ENCODE assay signal across 8 mouse cellular contexts in genomic region chr14:105474991-105475553, GRCm38 (mm10).
DNase-seq lines count a peak whose midpoint lies in the region; ATAC-seq and TF ChIP-seq lines count a peak whose summit lies in the region.
"Had no signal": no experiment of that assay in that cellular context is flagged by ENCODE, and none has a peak within 500 bp of the region (broad histone marks: within the 10 kb centered on the region; RNA-seq: fewer than 3 reads in every experiment).

No protein-coding gene starts in this region.

- H3K9me3 ChIP-seq in kidney, embryonic 14.5 days (ENCODE audit: control insufficient read depth, low read length): no peaks in the 10 kb centered on the region
- no peaks in the 10 kb centered on the region for H3K9me3 ChIP-seq in embryonic facial prominence, embryonic 14.5 days (ENCODE audit: control insufficient read depth, low read length)
- no peaks in the 10 kb centered on the region for H3K9me3 ChIP-seq in lung, postnatal 0 days (ENCODE audit: low read length)

- no peaks in the 10 kb centered on the region for H3K27me3 ChIP-seq in kidney, embryonic 14.5 days (ENCODE audit: control insufficient read depth, insufficient read depth, low read length)
- no peaks in the 10 kb centered on the region for H3K27me3 ChIP-seq in embryonic facial prominence, embryonic 14.5 days (replicated peaks; ENCODE audit: control insufficient read depth, insufficient read depth, low read length)
- H3K27me3 ChIP-seq in lung, postnatal 0 days (replicated peaks; ENCODE audit: insufficient read depth, low read length): no peaks in the 10 kb centered on the region

- no peak overlapping the region for H3K27ac ChIP-seq in kidney, embryonic 14.5 days (ENCODE audit: low read depth, low read length)
- H3K27ac ChIP-seq in embryonic facial prominence, embryonic 14.5 days (replicated peaks; ENCODE audit: low read depth, low read length): no peak overlapping the region
- H3K27ac ChIP-seq in lung, postnatal 0 days (ENCODE audit: low read length): no peak overlapping the region

- H3K4me3 ChIP-seq in kidney, embryonic 14.5 days (ENCODE audit: low read length): no peak overlapping the region
- H3K4me3 ChIP-seq in embryonic facial prominence, embryonic 14.5 days (ENCODE audit: low read depth, low read length): no peak overlapping the region
- H3K4me3 ChIP-seq in lung, postnatal 0 days (ENCODE audit: low read depth, low read length): no peak overlapping the region
- H3K4me3 ChIP-seq: myocyte had no signal

- H3K9ac ChIP-seq in kidney, embryonic 14.5 days (ENCODE audit: low read depth, low read length): no peak overlapping the region
- H3K9ac ChIP-seq in embryonic facial prominence, embryonic 14.5 days (ENCODE audit: low read depth, low read length): no peak overlapping the region
- no peak overlapping the region for H3K9ac ChIP-seq in lung, postnatal 0 days (replicated peaks; ENCODE audit: low read depth)

- peak; percentile 64 for TF ChIP-seq CTCF in lung, postnatal 0 days (IDR thresholded peaks at IDR 0.05)

- no peak for ATAC-seq in kidney, embryonic 14.5 days (ENCODE audit: low FRiP score, low TSS enrichment)
- ATAC-seq in embryonic facial prominence, embryonic 14.5 days (ENCODE audit: low read depth): no peak
- ATAC-seq in lung, postnatal 0 days: peak; percentile 68

- H3K36me3 ChIP-seq in kidney, embryonic 14.5 days (ENCODE audit: control insufficient read depth, insufficient read depth, low read length): no peaks in the 10 kb centered on the region
- H3K36me3 ChIP-seq in embryonic facial prominence, embryonic 14.5 days (ENCODE audit: control insufficient read depth, insufficient read depth, low read length): no peaks in the 10 kb centered on the region
- no peaks in the 10 kb centered on the region for H3K36me3 ChIP-seq in lung, postnatal 0 days (ENCODE audit: insufficient read depth, low read length)

- peak; percentile 53 for DNase-seq in kidney, adult 9 months
- DNase-seq in adrenal gland, postnatal 36 days: peak; percentile 20 to 52
- peak; percentile 82 for DNase-seq in embryonic facial prominence, embryonic 14.5 days (ENCODE audit: low spot score)
- peak; percentile 81 for DNase-seq in lung, postnatal 0 days (ENCODE audit: low spot score)
- peak; percentile 49 for DNase-seq in thymus, postnatal 25 days
- DNase-seq in gastrocnemius, adult 18-20 months (ENCODE audit: low spot score): no peak

- TF ChIP-seq EP300 in lung, postnatal 0 days (IDR thresholded peaks at IDR 0.05): peak; percentile 89

- H3K4me1 ChIP-seq in kidney, embryonic 14.5 days (ENCODE audit: control insufficient read depth, insufficient read depth, low read length): no peaks in the 10 kb centered on the region
- no peaks in the 10 kb centered on the region for H3K4me1 ChIP-seq in embryonic facial prominence, embryonic 14.5 days (ENCODE audit: control insufficient read depth, insufficient read depth, low read length)
- H3K4me1 ChIP-seq in lung, postnatal 0 days (ENCODE audit: insufficient read depth, low read depth, low read length): no peaks in the 10 kb centered on the region

- no peak overlapping the region for H3K4me2 ChIP-seq in kidney, embryonic 14.5 days (replicated peaks; ENCODE audit: low read depth, low read length)
- no peak overlapping the region for H3K4me2 ChIP-seq in embryonic facial prominence, embryonic 14.5 days (ENCODE audit: low read depth, low read length)
- H3K4me2 ChIP-seq in lung, postnatal 0 days (replicated peaks; ENCODE audit: low read depth, low read length): no peak overlapping the region
